In genomic region chr10:9770261-9770660, GRCm38 (mm10) we compare ENCODE assay signal across 29 mouse cellular contexts.
DNase-seq lines count a peak whose midpoint lies in the region; ATAC-seq and TF ChIP-seq lines count a peak whose summit lies in the region.
"Had no signal": no experiment of that assay in that cellular context is flagged by ENCODE, and none has a peak within 500 bp of the region (broad histone marks: within the 10 kb centered on the region; RNA-seq: fewer than 3 reads in every experiment).

No protein-coding gene starts in this region.

- H3K4me2 ChIP-seq in midbrain, embryonic 16.5 days (ENCODE audit: low read length): no peak overlapping the region
- H3K4me2 ChIP-seq in midbrain, embryonic 11.5 days: no peak overlapping the region
- H3K4me2 ChIP-seq: embryonic facial prominence, embryonic 13.5 days; embryonic facial prominence, embryonic 15.5 days; forebrain, embryonic 13.5 days; forebrain, embryonic 15.5 days had no signal

- TF ChIP-seq EP300 in heart, adult 2 months (IDR thresholded peaks at IDR 0.05; ENCODE audit: insufficient read depth, low read depth, low read length): no peak

- TF ChIP-seq POLR2A in heart, adult 2 months (IDR thresholded peaks at IDR 0.05; ENCODE audit: insufficient read depth, low read depth, low read length): no peak
- no peak for TF ChIP-seq POLR2A in brain, embryonic 14.5 days (IDR thresholded peaks at IDR 0.05; ENCODE audit: borderline replicate concordance, extremely low read depth, insufficient read depth, insufficient read length, poor library complexity, severe bottlenecking)

- H3K36me3 ChIP-seq in heart, adult 2 months (ENCODE audit: control insufficient read depth, insufficient read depth, low read length): no peaks in the 10 kb centered on the region
- peaks cover 4% of the 10 kb centered on the region; the same call in 1 of the 2 replicates for H3K36me3 ChIP-seq in midbrain, embryonic 16.5 days (ENCODE audit: control insufficient read depth, insufficient read depth, low read length)
- H3K36me3 ChIP-seq in midbrain, embryonic 11.5 days (ENCODE audit: control insufficient read depth, insufficient read depth, low read length): peaks cover 3% of the 10 kb centered on the region; the same call in 1 of the 2 replicates

- no peak for TF ChIP-seq CTCF in heart, adult 2 months (IDR thresholded peaks at IDR 0.05)
- no peak for TF ChIP-seq CTCF in brain, embryonic 14.5 days (IDR thresholded peaks at IDR 0.05; ENCODE audit: borderline replicate concordance, extremely low read depth, insufficient read depth, insufficient read length)

- no peak overlapping the region for H3K27ac ChIP-seq in heart, adult 2 months
- H3K27ac ChIP-seq in midbrain, embryonic 16.5 days (ENCODE audit: low read length): no peak overlapping the region
- H3K27ac ChIP-seq in midbrain, embryonic 11.5 days (ENCODE audit: low read depth, low read length): no peak overlapping the region
- H3K27ac ChIP-seq: embryonic facial prominence, embryonic 13.5 days; embryonic facial prominence, embryonic 15.5 days; forebrain, embryonic 10.5 days; forebrain, embryonic 13.5 days; forebrain, embryonic 15.5 days had no signal

- H3K9me3 ChIP-seq in midbrain, embryonic 16.5 days (replicated peaks; ENCODE audit: control insufficient read depth, low read length, poor library complexity, severe bottlenecking): no peaks in the 10 kb centered on the region
- H3K9me3 ChIP-seq in midbrain, embryonic 11.5 days (ENCODE audit: control insufficient read depth, low read length): no peaks in the 10 kb centered on the region
- H3K9me3 ChIP-seq: embryonic facial prominence, embryonic 13.5 days; embryonic facial prominence, embryonic 15.5 days; forebrain, embryonic 10.5 days; forebrain, embryonic 13.5 days; forebrain, embryonic 15.5 days; G1E had no signal

- ATAC-seq in midbrain, embryonic 16.5 days: peak; percentile 11; the same call in 1 of the 2 replicates
- no peak for ATAC-seq in midbrain, embryonic 11.5 days (ENCODE audit: low FRiP score)
- ATAC-seq: activated CD4-positive, CD25-positive, alpha-beta regulatory T cell, adult 4 months; CD4-positive, CD25-positive, alpha-beta regulatory T cell, adult 4 months; forebrain, embryonic 13.5 days; forebrain, embryonic 15.5 days; Patski had no signal

- no peak overlapping the region for H3K4me3 ChIP-seq in heart, adult 2 months
- H3K4me3 ChIP-seq in midbrain, embryonic 16.5 days (ENCODE audit: low read depth, low read length): no peak overlapping the region
- H3K4me3 ChIP-seq in midbrain, embryonic 11.5 days (ENCODE audit: low read depth, low read length): no peak overlapping the region
- H3K4me3 ChIP-seq: embryonic facial prominence, embryonic 13.5 days; embryonic facial prominence, embryonic 15.5 days; erythroblast, embryonic 14.5 days; forebrain, embryonic 10.5 days; forebrain, embryonic 13.5 days; forebrain, embryonic 15.5 days had no signal

- H3K4me1 ChIP-seq in heart, adult 2 months (ENCODE audit: control insufficient read depth, insufficient read depth, low read length): no peaks in the 10 kb centered on the region
- H3K4me1 ChIP-seq in midbrain, embryonic 16.5 days (ENCODE audit: control insufficient read depth, insufficient read depth, low read length): no peaks in the 10 kb centered on the region
- H3K4me1 ChIP-seq in midbrain, embryonic 11.5 days (ENCODE audit: control insufficient read depth, insufficient read depth, low read length): no peaks in the 10 kb centered on the region
- H3K4me1 ChIP-seq: embryonic facial prominence, embryonic 13.5 days; embryonic facial prominence, embryonic 15.5 days; forebrain, embryonic 10.5 days; forebrain, embryonic 13.5 days; forebrain, embryonic 15.5 days had no signal

- peak; percentile 82 for DNase-seq in heart, adult 11 months
- DNase-seq in heart, adult 2 months: no peak
- DNase-seq in lung, postnatal 10 days: peak; percentile 22
- DNase-seq in lung, postnatal 25 days (ENCODE audit: low spot score): no peak
- no peak for DNase-seq in midbrain, embryonic 11.5 days (ENCODE audit: low spot score, missing footprints)
- peak; percentile 9 for DNase-seq in brain, embryonic 14.5 days (ENCODE audit: low read depth)
- DNase-seq: adrenal gland, adult 8-10 months; adrenal gland, postnatal 14 days; adrenal gland, postnatal 36 days; B cell, adult 2 months; cerebellum, adult 11 months; cerebellum, adult 18-20 months; cerebellum, adult 8-10 months; cerebellum, adult 9-11 months; cerebellum, postnatal 14 days; cerebellum, postnatal 36 days; embryo, embryonic 11 days had no signal

- H3K79me2 ChIP-seq in heart, adult 2 months (replicated peaks; ENCODE audit: control insufficient read depth, insufficient read depth, low read length): no peaks in the 10 kb centered on the region

- H3K27me3 ChIP-seq in heart, adult 2 months (ENCODE audit: control insufficient read depth, insufficient read depth, low read length): no peaks in the 10 kb centered on the region
- no peaks in the 10 kb centered on the region for H3K27me3 ChIP-seq in midbrain, embryonic 16.5 days (ENCODE audit: control insufficient read depth, insufficient read depth, low read depth, low read length)
- no peaks in the 10 kb centered on the region for H3K27me3 ChIP-seq in midbrain, embryonic 11.5 days (ENCODE audit: control insufficient read depth, insufficient read depth, low read length)
- H3K27me3 ChIP-seq: CH12.LX; embryonic facial prominence, embryonic 13.5 days; embryonic facial prominence, embryonic 15.5 days; forebrain, embryonic 13.5 days; forebrain, embryonic 15.5 days; Patski had no signal

- intact Hi-C loops in heart, adult 2 months (cut with DNase I): no loop called here

- no peak overlapping the region for H3K9ac ChIP-seq in heart, adult 2 months (ENCODE audit: low read depth, low read length)
- H3K9ac ChIP-seq in midbrain, embryonic 16.5 days (ENCODE audit: low read depth, low read length): no peak overlapping the region
- H3K9ac ChIP-seq in midbrain, embryonic 11.5 days (ENCODE audit: low read length): no peak overlapping the region
- H3K9ac ChIP-seq: embryonic facial prominence, embryonic 13.5 days; embryonic facial prominence, embryonic 15.5 days; forebrain, embryonic 13.5 days; forebrain, embryonic 15.5 days had no signal

- 74% methylated on average over 12 of the region's 12 CpGs for WGBS in heart, adult 2 months
- 75% methylated on average over 12 of the region's 12 CpGs for WGBS in midbrain, embryonic 16.5 days
- 82% methylated on average over 12 of the region's 12 CpGs for WGBS in midbrain, embryonic 11.5 days

Comparison
In these comparisons a context has a peak if more than half of its experiments do, and no peak if none do; other contexts are left out.
1. DNase-seq: peak in heart, adult 11 months (single experiment), lung, postnatal 10 days (single experiment) and brain, embryonic 14.5 days (single experiment); none in heart, adult 2 months (0 of 2), lung, postnatal 25 days (single experiment) and midbrain, embryonic 11.5 days (single experiment).